Mouse (Mus musculus): ENCODE data around the gene Kif13a.

DNA sequence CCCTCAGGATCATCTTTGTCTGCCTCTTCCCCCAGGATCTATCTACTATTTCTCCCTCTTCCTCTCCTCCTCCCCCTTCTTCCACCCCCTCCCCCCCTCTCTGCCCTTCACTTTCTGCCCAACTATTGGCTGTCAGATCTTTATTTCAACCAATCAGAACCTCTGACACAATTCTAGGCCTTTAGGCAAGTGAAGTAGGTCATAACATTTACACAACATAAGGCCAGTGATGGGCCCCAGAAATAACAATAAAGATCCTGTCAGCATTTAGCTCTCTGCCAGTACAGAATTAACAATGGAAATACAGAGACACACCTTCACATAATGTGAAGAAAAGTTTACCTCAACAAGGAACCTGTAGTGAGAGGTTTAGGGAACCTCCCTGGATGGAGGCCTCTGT is 13.6 kb upstream of the Kif13a start:
- TF ChIP-seq CTCF (IDR thresholded peaks at IDR 0.05; ENCODE audit: insufficient read depth, low read length) = no peak
- TF ChIP-seq POLR2A (IDR thresholded peaks at IDR 0.05; ENCODE audit: borderline replicate concordance, extremely low read depth, low read depth, low read length) = no peak

Data from lung, adult 2 months (tissue).